Mouse (Mus musculus) midbrain, postnatal 0 days (tissue): ENCODE data around the gene Rbp7. TPM values are rescaled to one million over a fixed set of nuclear protein-coding genes. Genes with fewer than 3 reads are reported as not detected.

Source experiments
- ATAC-seq: fragments of 200-750 bp; cut with Nextera tagmentation; 2 replicates; pipeline ENCODE4 v1.8.0; 2017; ENCODE audit warnings: moderate number of reproducible peaks, mild to moderate bottlenecking, moderate TSS enrichment, moderate library complexity; ENCODE audit not compliant: low FRiP score
- DNase-seq: peaks from one replicate; pipeline ENCODE4 v3.0.0-alpha.2; 2015; ENCODE audit warnings: low spot score
- H3K27ac ChIP-seq: fragments of 300-500 bp; sonication (generic); 2 replicates; pipeline ENCODE4 v1.5.1; 2014; ENCODE audit warnings: low read depth, mild to moderate bottlenecking, low read length, mixed read lengths
- H3K27me3 ChIP-seq: fragments of 300-500 bp; sonication (generic); 2 replicates; pipeline ENCODE4 v1.6.1; 2014; ENCODE audit warnings: low read length, control low read depth, mixed read lengths; ENCODE audit not compliant: insufficient read depth
- H3K36me3 ChIP-seq: fragments of 300-500 bp; sonication (generic); 2 replicates; pipeline ENCODE4 v1.6.1; 2014; ENCODE audit warnings: low read length, control low read depth, mixed read lengths; ENCODE audit not compliant: insufficient read depth
- H3K4me1 ChIP-seq: fragments of 300-500 bp; sonication (generic); 2 replicates; pipeline ENCODE4 v1.6.1; 2014; ENCODE audit warnings: mild to moderate bottlenecking, control low read depth, antibody characterized with exemption, low read length, mixed read lengths; ENCODE audit not compliant: insufficient read depth
- H3K4me2 ChIP-seq: fragments of 300-500 bp; sonication (generic); 2 replicates; pipeline ENCODE4 v1.6.1; 2014; ENCODE audit warnings: low read depth, mild to moderate bottlenecking, low read length, mixed read lengths; ENCODE audit not compliant: poor library complexity, severe bottlenecking
- H3K4me3 ChIP-seq: fragments of 300-500 bp; sonication (generic); 2 replicates; pipeline ENCODE4 v1.5.1; 2014; ENCODE audit warnings: low read depth, mild to moderate bottlenecking, low read length, moderate library complexity
- H3K9ac ChIP-seq: fragments of 300-500 bp; sonication (generic); replicated peaks from 2 replicates; pipeline ENCODE4 v1.6.1; 2014; ENCODE audit warnings: mild to moderate bottlenecking, low read length, moderate library complexity, mixed read lengths; ENCODE audit not compliant: poor library complexity, severe bottlenecking
- H3K9me3 ChIP-seq: fragments of 300-500 bp; sonication (generic); 2 replicates; pipeline ENCODE4 v1.6.1; 2016; ENCODE audit warnings: low read length, control low read depth
- CTCF ChIP-seq: IDR thresholded peaks from 2 replicates; pipeline ENCODE4 v1.5.1; 2016; ENCODE audit warnings: antibody characterized with exemption, mild to moderate bottlenecking
- WGBS: fragments of 180-500 bp; shearing (Covaris S2); extraction: QIAGEN DNeasy Blood & Tissue Kit; methylation state at CpG from one replicate; pipeline ENCODE4 v1.1.7; 2014; 5-methylcytosine and 5-hydroxymethylcytosine counted together
- polyA plus RNA-seq: library from polyadenylated mRNA; unstranded; fragments of >200 nt; fragmentation: Nextera tagmentation; extraction: Ambion mirVana; gene quantifications from 2 replicates; pipeline ENCODE4 v1.2.1, GENCODE M21; 2015
- total RNA-seq: library from RNA; depleted of rRNA; stranded (reverse); fragments of >200 nt; gene quantifications from 2 replicates; pipeline ENCODE4 v1.2.3, GENCODE M21; 2014

The Rbp7 gene
- total and polyA plus RNA-seq, 2 experiments from 2014 or later, result 0.44 TPM; not detected in 1

GRCm38 (mm10) chr4:149489415-149490240, 34.9 kb upstream of the Rbp7 start:
- peaks cover 43% of the 10 kb centered on the region for H3K36me3 ChIP-seq
- no peaks in the 10 kb centered on the region for H3K9me3 ChIP-seq
- WGBS, result 96% methylated on average over 14 of the region's 14 CpGs
- no peak overlapping the region for H3K4me2 ChIP-seq
- no peaks in the 10 kb centered on the region for H3K27me3 ChIP-seq
- no peak overlapping the region for H3K4me3 ChIP-seq
- H3K27ac ChIP-seq, result no peak overlapping the region
- DNase-seq, result no peak
- ATAC-seq, result no peak
- H3K9ac ChIP-seq, result no peak overlapping the region
- H3K4me1 ChIP-seq, result no peaks in the 10 kb centered on the region
- TF ChIP-seq CTCF, result no peak

GRCm38 (mm10) chr4:149487729-149488128, 33.0 kb upstream of the Rbp7 start:
- ATAC-seq (no peak), DNase-seq (no peak)
- 96% methylated on average over 12 of the region's 12 CpGs for WGBS
- H3K4me2 ChIP-seq, result no peak overlapping the region
- H3K4me1 ChIP-seq, result no peaks in the 10 kb centered on the region
- H3K9ac ChIP-seq, result no peak overlapping the region
- H3K4me3 ChIP-seq, result no peak overlapping the region
- peaks cover 28% of the 10 kb centered on the region for H3K36me3 ChIP-seq
- H3K9me3 ChIP-seq, result no peaks in the 10 kb centered on the region
- no peak overlapping the region for H3K27ac ChIP-seq
- no peak for TF ChIP-seq CTCF
- no peaks in the 10 kb centered on the region for H3K27me3 ChIP-seq

- Histone ChIP-seq H3K27ac (peak overlapping the region; percentile 62; the same call in 1 of the 2 replicates), H3K9me3 (no peaks in the 10 kb centered on the region), H3K4me2 (peak overlapping the region; percentile 58), H3K36me3 (peaks cover 23% of the 10 kb centered on the region), H3K4me3 (peak overlapping the region; percentile 75), H3K9ac (peak overlapping the region; percentile 82; the same call in 1 of the 2 replicates), H3K4me1 (no peaks in the 10 kb centered on the region), H3K27me3 (no peaks in the 10 kb centered on the region)
- peak; percentile 63 for TF ChIP-seq CTCF
- WGBS, result under 1% methylated on average over 10 of the region's 10 CpGs
- ATAC-seq (no peak), DNase-seq (peak; percentile 69)
Observed at GRCm38 (mm10) chr4:149485825-149486206, 31.0 kb upstream of the Rbp7 start.

GRCm38 (mm10) chr4:149485053-149485824, 30.5 kb upstream of the Rbp7 start, which contains the start of the genes Nmnat1 and Lzic:
TSS of gene Nmnat1 (minus strand) at chr4:149485202.
TSS of gene Lzic (plus strand) at chr4:149485229.
- H3K9me3 ChIP-seq, result no peaks in the 10 kb centered on the region
- TF ChIP-seq CTCF, result peak; percentile 30
- no peaks in the 10 kb centered on the region for H3K27me3 ChIP-seq
- peaks cover 23% of the 10 kb centered on the region for H3K36me3 ChIP-seq
- peak within 1 kb of the TSS; percentile 58 for H3K4me2 ChIP-seq
- DNase-seq (peak; percentile 95), ATAC-seq (peak; percentile 97)
- WGBS, result under 1% methylated on average over 59 of the region's 60 CpGs
- peak within 1 kb of the TSS; percentile 62 for H3K27ac ChIP-seq
- peak within 1 kb of the TSS; percentile 82 for H3K9ac ChIP-seq
- H3K4me1 ChIP-seq, result no peaks in the 10 kb centered on the region
- peak within 1 kb of the TSS; percentile 75 for H3K4me3 ChIP-seq

- ATAC-seq, result no peak
- 38% methylated on average over 3 of the region's 3 CpGs for WGBS
- no peaks in the 10 kb centered on the region for H3K4me1 ChIP-seq
- peak overlapping the region; percentile 82 for H3K9ac ChIP-seq
- peaks cover 19% of the 10 kb centered on the region for H3K36me3 ChIP-seq
- no peaks in the 10 kb centered on the region for H3K9me3 ChIP-seq
- no peaks in the 10 kb centered on the region for H3K27me3 ChIP-seq
- peak overlapping the region; percentile 62 for H3K27ac ChIP-seq
- H3K4me3 ChIP-seq, result peak overlapping the region; percentile 75
- TF ChIP-seq CTCF, result no peak
- peak overlapping the region; percentile 58 for H3K4me2 ChIP-seq
- no peak for DNase-seq
Observed at GRCm38 (mm10) chr4:149484566-149484965, 29.8 kb upstream of the Rbp7 start.
